Mouse (Mus musculus) lung, embryonic 16.5 days (tissue): ENCODE measurements around the gene Camkk2. TPM values are rescaled to one million over a fixed set of nuclear protein-coding genes. Genes with fewer than 3 reads are reported as not detected.

ENCODE experiments used
- ATAC-seq: fragments of 200-750 bp; cut with Nextera tagmentation; 2 replicates; pipeline ENCODE4 v1.8.0; 2017; ENCODE audit warnings: low read depth, mild to moderate bottlenecking, moderate library complexity
- H3K27ac ChIP-seq: fragments of 300-500 bp; sonication (generic); 2 replicates; pipeline ENCODE4 v1.5.1; 2014; ENCODE audit warnings: mild to moderate bottlenecking, control low read depth, low read length
- H3K27me3 ChIP-seq: fragments of 300-500 bp; sonication (generic); 2 replicates; pipeline ENCODE4 v1.6.1; 2014; ENCODE audit warnings: low read depth, low read length, mixed read lengths; ENCODE audit not compliant: control insufficient read depth, insufficient read depth
- H3K36me3 ChIP-seq: fragments of 300-500 bp; sonication (generic); 2 replicates; pipeline ENCODE4 v1.6.1; 2014; ENCODE audit warnings: low read length; ENCODE audit not compliant: control insufficient read depth, insufficient read depth
- H3K4me1 ChIP-seq: fragments of 300-500 bp; sonication (generic); replicated peaks from 2 replicates; pipeline ENCODE4 v1.6.1; 2014; ENCODE audit warnings: low read length, mixed read lengths; ENCODE audit not compliant: control insufficient read depth, insufficient read depth
- H3K4me2 ChIP-seq: fragments of 300-500 bp; sonication (generic); 2 replicates; pipeline ENCODE4 v1.6.1; 2014; ENCODE audit warnings: low read depth, low read length, control low read depth
- H3K4me3 ChIP-seq: fragments of 300-500 bp; sonication (generic); 2 replicates; pipeline ENCODE4 v1.5.1; 2014; ENCODE audit warnings: mild to moderate bottlenecking, low read length, control low read depth
- H3K9ac ChIP-seq: fragments of 300-500 bp; sonication (generic); 2 replicates; pipeline ENCODE4 v1.6.1; 2014; ENCODE audit warnings: low read length, control low read depth
- H3K9me3 ChIP-seq: fragments of 300-500 bp; sonication (generic); 2 replicates; pipeline ENCODE4 v1.6.1; 2016; ENCODE audit warnings: low read length; ENCODE audit not compliant: control insufficient read depth
- WGBS: fragments of 180-500 bp; shearing (Covaris S2); extraction: QIAGEN DNeasy Blood & Tissue Kit; methylation state at CpG from one replicate; pipeline ENCODE4 v1.1.7; 2014; 5-methylcytosine and 5-hydroxymethylcytosine counted together
- polyA plus RNA-seq: library from polyadenylated mRNA; unstranded; fragments of >200 nt; fragmentation: Nextera tagmentation; extraction: Ambion mirVana; gene quantifications from 2 replicates; pipeline ENCODE4 v1.2.1, GENCODE M21; 2015

Camkk2 gene
- polyA plus RNA-seq, 1 experiment from 2014 or later = 33.1 TPM

- H3K36me3 ChIP-seq = peaks cover 19% of the 10 kb centered on the region
- WGBS = 72% methylated on average over 7 of the region's 7 CpGs
- no peak overlapping the region for H3K4me3 ChIP-seq
- no peak overlapping the region for H3K4me2 ChIP-seq
- H3K27me3 ChIP-seq = no peaks in the 10 kb centered on the region
- H3K27ac ChIP-seq = no peak overlapping the region
- ATAC-seq = no peak
- 0 out of 2 replicates have a peak, but pooled peaks cover 5% of the 10 kb centered on the region for H3K9me3 ChIP-seq
- H3K9ac ChIP-seq = no peak overlapping the region
- H3K4me1 ChIP-seq = no peaks in the 10 kb centered on the region
These were observed 22.5 kb downstream of the Camkk2 start for GRCm38 (mm10) chr5:122756680-122757079.

DNA sequence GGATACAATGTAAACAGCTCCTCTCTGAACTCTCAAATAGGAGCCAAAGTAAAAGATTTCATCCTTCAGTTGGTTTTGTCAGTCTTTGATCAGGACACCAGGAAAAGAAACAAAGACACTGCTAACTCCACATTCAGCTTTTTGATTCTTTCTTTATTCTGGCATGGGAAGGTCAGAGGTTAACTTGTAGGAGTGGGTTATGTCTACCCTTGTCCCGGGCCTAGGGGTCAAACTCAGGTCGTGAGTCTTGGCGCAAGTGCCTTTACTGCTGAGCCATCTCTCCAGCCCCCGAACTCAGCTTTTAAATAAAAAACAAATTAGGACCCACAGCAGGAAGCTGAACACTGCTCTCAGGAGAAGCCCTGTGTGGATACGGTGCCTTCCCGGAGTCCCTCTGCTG is 23.1 kb downstream of the Camkk2 start:
- WGBS = 64% methylated on average over 6 of the region's 6 CpGs
- Histone ChIP-seq H3K4me3 (no peak overlapping the region), H3K9me3 (0 out of 2 replicates have a peak, but pooled peaks cover 5% of the 10 kb centered on the region), H3K27me3 (no peaks in the 10 kb centered on the region), H3K9ac (no peak overlapping the region), H3K4me1 (no peaks in the 10 kb centered on the region), H3K36me3 (peaks cover 19% of the 10 kb centered on the region), H3K4me2 (no peak overlapping the region), H3K27ac (no peak overlapping the region)
- no peak for ATAC-seq

GRCm38 (mm10) chr5:122755620-122756019 is 23.6 kb downstream of the Camkk2 start:
- H3K27ac ChIP-seq = no peak overlapping the region
- H3K4me2 ChIP-seq = no peak overlapping the region
- no peaks in the 10 kb centered on the region for H3K4me1 ChIP-seq
- no peak overlapping the region for H3K9ac ChIP-seq
- WGBS = 96% methylated on average over 4 of the region's 4 CpGs
- no peak for ATAC-seq
- peaks cover 19% of the 10 kb centered on the region for H3K36me3 ChIP-seq
- H3K9me3 ChIP-seq = 0 out of 2 replicates have a peak, but pooled peaks cover 5% of the 10 kb centered on the region
- H3K27me3 ChIP-seq = no peaks in the 10 kb centered on the region
- H3K4me3 ChIP-seq = no peak overlapping the region

- Histone ChIP-seq H3K4me1 (no peaks in the 10 kb centered on the region), H3K4me2 (no peak overlapping the region), H3K9ac (no peak overlapping the region), H3K4me3 (no peak overlapping the region), H3K9me3 (0 out of 2 replicates have a peak, but pooled peaks cover 5% of the 10 kb centered on the region), H3K27ac (no peak overlapping the region), H3K27me3 (no peaks in the 10 kb centered on the region), H3K36me3 (peaks cover 19% of the 10 kb centered on the region)
- no peak for ATAC-seq
- 77% methylated on average over 16 of the region's 16 CpGs for WGBS
These were observed 24.7 kb downstream of the Camkk2 start for GRCm38 (mm10) chr5:122754477-122754876.

- no peak overlapping the region for H3K27ac ChIP-seq
- peaks cover 18% of the 10 kb centered on the region for H3K36me3 ChIP-seq
- no peaks in the 10 kb centered on the region for H3K9me3 ChIP-seq
- H3K9ac ChIP-seq = no peak overlapping the region
- no peak overlapping the region for H3K4me3 ChIP-seq
- H3K4me1 ChIP-seq = no peaks in the 10 kb centered on the region
- WGBS = 76% methylated on average over 7 of the region's 7 CpGs
- no peak for ATAC-seq
- no peak overlapping the region for H3K4me2 ChIP-seq
- no peaks in the 10 kb centered on the region for H3K27me3 ChIP-seq
These were observed 31.3 kb downstream of the Camkk2 start for GRCm38 (mm10) chr5:122747950-122748349.

- ATAC-seq = no peak
- no peak overlapping the region for H3K4me2 ChIP-seq
- H3K9ac ChIP-seq = no peak overlapping the region
- no peak overlapping the region for H3K27ac ChIP-seq
- H3K4me3 ChIP-seq = no peak overlapping the region
- no peaks in the 10 kb centered on the region for H3K27me3 ChIP-seq
- 67% methylated on average over 13 of the region's 13 CpGs for WGBS
- H3K36me3 ChIP-seq = peaks cover 22% of the 10 kb centered on the region
- H3K9me3 ChIP-seq = no peaks in the 10 kb centered on the region
- H3K4me1 ChIP-seq = no peaks in the 10 kb centered on the region
These were observed 35.3 kb downstream of the Camkk2 start for GRCm38 (mm10) chr5:122743880-122744422.

DNA sequence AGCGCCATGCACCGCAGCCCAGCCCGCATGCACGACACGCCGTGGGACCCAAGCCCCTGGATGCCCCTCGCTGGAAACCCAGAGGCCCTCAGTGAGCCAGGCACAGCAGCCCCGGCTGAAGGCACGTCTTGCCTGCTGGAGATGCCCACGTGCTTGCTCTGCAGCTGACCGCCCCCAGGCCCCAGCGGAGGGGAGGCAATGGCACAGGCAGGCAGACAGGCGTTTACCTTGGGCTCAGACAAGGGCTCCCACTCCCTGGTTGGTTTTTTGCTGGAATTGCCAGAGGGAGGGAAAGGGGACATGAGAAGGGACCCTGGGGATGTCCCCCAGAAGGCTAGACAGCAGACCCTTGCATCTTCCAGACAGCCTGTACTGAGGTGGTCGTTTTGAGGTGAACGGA is 42.4 kb downstream of the Camkk2 start:
- no peak for ATAC-seq
- Histone ChIP-seq H3K9ac (no peak overlapping the region), H3K4me1 (peaks cover 11% of the 10 kb centered on the region), H3K4me3 (no peak overlapping the region), H3K36me3 (peaks cover 1% of the 10 kb centered on the region; the same call in 1 of the 2 replicates), H3K27me3 (no peaks in the 10 kb centered on the region), H3K4me2 (no peak overlapping the region), H3K9me3 (no peaks in the 10 kb centered on the region), H3K27ac (no peak overlapping the region)
- WGBS = 91% methylated on average over 15 of the region's 15 CpGs

DNA sequence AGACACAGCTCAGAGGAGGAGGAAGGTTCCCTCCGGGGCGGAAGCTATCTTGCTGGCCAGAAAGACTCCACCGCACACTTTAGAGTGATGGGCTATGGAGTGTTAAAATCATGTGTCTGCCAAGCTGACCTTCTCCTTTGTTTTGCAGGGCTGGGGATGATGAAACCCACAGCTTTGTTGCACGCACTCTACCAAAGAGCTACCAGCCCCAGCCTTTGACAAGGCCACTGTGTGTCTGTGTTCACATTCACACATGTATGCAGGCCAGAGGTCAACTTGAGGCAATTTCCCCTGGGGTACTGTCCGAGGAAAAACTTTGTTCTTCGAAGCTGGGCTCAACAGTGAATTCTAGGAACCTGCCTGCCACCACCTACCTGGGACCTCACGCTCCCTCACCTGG is 43.4 kb downstream of the Camkk2 start:
- Histone ChIP-seq H3K4me2 (no peak overlapping the region), H3K4me3 (no peak overlapping the region), H3K9me3 (no peaks in the 10 kb centered on the region), H3K36me3 (no peaks in the 10 kb centered on the region), H3K9ac (no peak overlapping the region), H3K27me3 (no peaks in the 10 kb centered on the region), H3K4me1 (peaks cover 15% of the 10 kb centered on the region), H3K27ac (no peak overlapping the region)
- ATAC-seq = no peak
- WGBS = 84% methylated on average over 7 of the region's 7 CpGs

GRCm38 (mm10) chr5:122733881-122734280 is 45.3 kb downstream of the Camkk2 start:
- peaks cover 15% of the 10 kb centered on the region for H3K4me1 ChIP-seq
- no peak overlapping the region for H3K27ac ChIP-seq
- WGBS = 52% methylated on average over 17 of the region's 17 CpGs
- H3K36me3 ChIP-seq = peaks cover 2% of the 10 kb centered on the region; the same call in 1 of the 2 replicates
- no peak overlapping the region for H3K9ac ChIP-seq
- H3K4me2 ChIP-seq = no peak overlapping the region
- no peak for ATAC-seq
- no peaks in the 10 kb centered on the region for H3K9me3 ChIP-seq
- H3K4me3 ChIP-seq = no peak overlapping the region
- no peaks in the 10 kb centered on the region for H3K27me3 ChIP-seq
